Mouse (Mus musculus) cerebellum, adult 11 months (tissue): ENCODE results near the gene P4htm.

Source experiments
- DNase-seq: peaks from one replicate; pipeline ENCODE4 v3.0.0; 2022

The P4htm gene

DNA sequence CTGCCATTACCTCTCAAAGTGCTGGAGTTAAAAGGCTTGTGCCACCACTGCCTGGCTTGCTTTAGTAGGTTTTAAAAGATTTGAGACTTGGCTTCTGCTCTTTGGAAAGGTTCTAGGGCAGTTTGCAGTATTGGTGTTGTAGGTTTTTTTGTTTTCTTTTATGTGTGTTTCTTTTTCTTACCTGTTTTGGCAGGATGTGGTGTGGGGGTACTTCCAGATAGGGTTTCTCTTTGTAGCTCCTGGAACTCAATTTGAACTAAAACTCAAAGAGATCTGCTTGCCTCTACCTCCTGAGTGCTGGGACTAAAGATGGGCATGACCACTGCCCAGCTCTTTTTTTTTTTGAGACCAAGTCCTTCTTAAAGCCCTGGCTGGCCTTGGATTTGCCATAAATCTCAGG, 56.6 kb downstream of the P4htm start:
- no peak for DNase-seq

DNA sequence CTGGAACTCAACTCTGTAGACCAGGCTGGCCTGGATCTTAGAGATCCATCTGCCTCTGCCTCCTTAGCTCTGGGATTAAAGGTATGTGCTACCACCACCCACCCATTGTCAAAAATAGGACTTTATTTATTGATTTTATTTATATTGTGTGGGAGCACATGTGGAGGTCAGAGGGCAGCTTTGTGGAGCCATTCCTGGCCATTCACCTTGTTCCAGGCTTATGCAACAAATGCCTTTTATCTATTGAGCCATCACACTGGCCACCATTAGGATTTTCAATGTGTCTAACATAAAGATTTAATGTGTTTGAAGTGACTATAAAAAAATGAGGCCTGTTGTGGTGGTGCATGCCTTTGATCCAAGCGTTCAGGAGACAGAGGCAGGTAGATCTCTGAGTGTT, 66.0 kb downstream of the P4htm start:
- no peak for DNase-seq

DNA sequence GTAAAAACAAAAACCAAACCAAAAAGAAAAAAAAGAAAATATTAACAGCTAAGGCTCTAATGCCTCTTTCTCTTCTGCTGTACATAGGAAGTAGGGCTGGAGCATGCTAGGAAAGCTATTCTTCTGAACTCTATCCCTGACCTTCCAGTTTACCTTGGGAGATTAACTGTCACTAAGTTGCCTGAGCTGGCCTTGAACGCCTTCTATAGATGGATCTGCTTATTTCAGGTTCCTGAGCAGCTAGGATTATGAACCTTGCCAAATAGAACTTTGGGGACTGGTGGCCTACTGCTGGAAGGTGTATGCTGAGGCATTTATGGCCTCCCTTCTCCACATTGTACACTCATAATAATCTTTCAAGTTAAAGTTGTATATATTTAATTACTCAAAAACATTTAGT, 66.5 kb downstream of the P4htm start:
- DNase-seq = no peak
